Mouse (Mus musculus): ENCODE measurements at regions not wholly inside any gene's neighbourhood (a gene's known extent, or its start where the extent isn't known, plus 50 kb on each side); places are given as distances from the start of the nearest gene placed in this dataset.
A peak's percentile ranks its signal among the peaks of the same experiment; 100 is the strongest.
"Not testable (repeated sequence)": the region's sequence is repeated elsewhere in the genome, so short reads cannot be mapped to it uniquely, and the experiment has no call there.

DNA sequence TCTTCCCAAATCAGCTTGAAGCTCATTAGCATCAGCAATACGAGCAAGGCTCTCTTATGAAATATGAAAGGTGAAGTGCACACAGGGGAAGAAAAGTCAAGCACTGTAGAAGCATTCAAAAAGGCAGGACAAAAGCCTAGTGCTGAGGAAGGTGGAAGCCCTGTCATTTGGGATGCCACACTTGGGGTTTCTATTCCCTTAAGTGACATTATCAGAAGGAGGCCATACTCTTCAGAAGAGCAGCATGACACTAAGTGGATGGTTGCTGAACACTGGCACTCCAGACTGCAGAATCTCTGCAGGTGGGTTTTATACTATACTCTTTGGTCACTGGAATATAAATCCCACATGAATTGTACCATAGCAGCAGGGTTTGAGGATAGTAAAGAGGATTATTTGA, 120.4 kb upstream of the Pcsk1 start:
- DNase-seq (ENCODE audit: low spot score): no peak

GRCm38 (mm10) chr13:74955876-74956275, 133.8 kb upstream of the Pcsk1 start:
- DNase-seq (ENCODE audit: low spot score): no peak

DNA sequence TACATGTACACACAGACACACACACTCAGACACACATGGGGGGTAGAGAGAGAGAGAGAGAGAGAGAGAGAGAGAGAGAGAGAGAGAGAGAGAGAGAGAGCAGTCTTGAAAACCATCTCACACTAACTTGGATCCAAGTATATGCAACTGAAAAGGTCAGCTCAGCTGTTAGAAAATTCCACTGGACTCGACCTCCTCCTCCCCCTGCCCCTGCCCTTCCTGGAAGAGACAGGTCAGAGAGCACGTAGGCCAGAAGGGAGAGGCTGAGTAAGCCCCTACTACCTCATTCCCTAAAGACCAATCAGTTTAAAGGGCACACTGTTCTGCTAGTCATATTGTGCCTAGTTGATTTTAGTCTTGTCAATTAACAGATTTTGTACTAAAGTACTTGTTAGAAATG, 105.0 kb upstream of the Cast start:
- DNase-seq (ENCODE audit: low spot score): not testable (repeated sequence)

- peak; percentile 59 for DNase-seq (ENCODE audit: low spot score)
Observed at GRCm38 (mm10) chr13:74903213-74904055, 94.8 kb upstream of the Cast start.

DNA sequence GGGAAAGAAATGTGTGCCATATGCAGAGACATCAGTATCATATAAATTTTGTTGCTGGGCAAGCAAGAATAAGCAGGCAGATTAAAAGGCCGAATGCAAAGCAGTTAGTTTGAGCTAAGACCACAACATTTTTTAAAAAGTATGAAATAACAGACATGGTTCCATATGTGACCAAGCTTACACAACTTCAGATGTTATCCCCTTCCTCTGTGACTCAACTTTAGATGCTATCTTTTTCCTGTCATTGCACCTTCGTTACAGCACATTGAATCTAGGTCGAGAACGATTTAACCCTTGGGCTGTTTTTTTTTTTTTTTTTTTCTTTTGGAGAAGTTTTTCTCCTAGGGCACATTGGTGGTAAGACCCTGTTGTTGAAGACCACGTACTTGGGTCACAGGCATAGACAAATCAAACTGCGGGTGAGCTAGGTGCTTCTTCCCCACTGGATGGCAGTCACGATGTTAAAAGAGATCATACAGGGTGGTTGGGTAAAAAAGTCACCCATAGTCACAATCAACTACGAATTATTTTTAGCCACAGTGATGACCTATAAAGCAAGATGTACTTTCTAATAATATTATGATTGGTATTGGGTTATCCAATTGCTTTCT, 81.4 kb upstream of the Cast start:
- no peak for DNase-seq (ENCODE audit: low spot score)

- no peak for DNase-seq (ENCODE audit: low spot score)
Observed at GRCm38 (mm10) chr13:74867720-74868119, 59.1 kb upstream of the Cast start.

DNA sequence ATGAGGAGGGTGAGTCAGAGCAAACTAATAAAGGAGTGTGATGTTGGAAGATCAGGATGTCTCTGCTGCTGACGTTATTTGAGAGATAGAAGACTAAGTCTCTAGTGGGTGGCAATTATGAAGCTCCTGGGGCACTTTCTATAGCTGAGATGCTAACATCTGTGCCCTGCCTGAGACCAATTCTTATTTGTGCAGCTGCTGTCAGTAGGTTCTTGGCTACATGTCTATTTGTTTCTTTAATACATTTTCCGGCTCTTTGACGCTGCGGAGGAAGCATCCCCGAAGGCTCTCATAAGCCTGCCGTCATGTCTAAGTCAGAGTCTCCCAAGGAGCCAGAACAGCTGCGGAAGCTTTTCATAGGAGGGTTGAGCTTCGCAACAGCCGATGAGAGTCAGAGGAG, 55.4 kb upstream of the Cast start:
- DNase-seq (ENCODE audit: low spot score): no peak

- peak; percentile 67 for DNase-seq (ENCODE audit: low spot score)
Observed at GRCm38 (mm10) chr13:74861373-74861970, 52.9 kb upstream of the Cast start.

All from retina, embryonic 14.5 days (tissue).